Mouse (Mus musculus) B cell, adult 67 days (primary cell): ENCODE results near the gene Ccdc8. TPM values are rescaled to one million over a fixed set of nuclear protein-coding genes. Genes with fewer than 3 reads are reported as not detected.

Source experiments
- total RNA-seq, 2 experiments: library from RNA; stranded (reverse); gene quantifications; 4 replicates each; pipeline ENCODE4 v1.2.4; 2023

The Ccdc8 gene
- total RNA-seq = not detected

DNA sequence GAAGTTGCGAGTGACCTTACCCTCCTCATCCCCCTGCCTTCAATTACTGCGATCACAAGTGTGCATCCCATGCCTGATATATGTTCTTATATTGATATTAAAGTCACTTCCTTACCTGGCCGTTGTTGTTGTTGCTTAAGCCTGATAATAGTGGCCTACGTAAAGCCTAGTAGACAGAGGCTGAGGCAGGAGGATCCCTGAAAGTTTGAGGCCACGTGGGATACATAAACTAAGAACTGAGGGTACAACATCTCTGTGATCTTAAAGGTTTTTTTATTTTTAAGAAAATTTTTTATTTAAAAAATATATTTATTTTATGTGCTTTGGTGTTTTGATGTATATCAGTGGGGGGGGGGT lies at the start of gene Ccdc8:
Gene Ccdc8 (plus strand): TSS at position 258 of the 357 bp plus-strand sequence.

DNA sequence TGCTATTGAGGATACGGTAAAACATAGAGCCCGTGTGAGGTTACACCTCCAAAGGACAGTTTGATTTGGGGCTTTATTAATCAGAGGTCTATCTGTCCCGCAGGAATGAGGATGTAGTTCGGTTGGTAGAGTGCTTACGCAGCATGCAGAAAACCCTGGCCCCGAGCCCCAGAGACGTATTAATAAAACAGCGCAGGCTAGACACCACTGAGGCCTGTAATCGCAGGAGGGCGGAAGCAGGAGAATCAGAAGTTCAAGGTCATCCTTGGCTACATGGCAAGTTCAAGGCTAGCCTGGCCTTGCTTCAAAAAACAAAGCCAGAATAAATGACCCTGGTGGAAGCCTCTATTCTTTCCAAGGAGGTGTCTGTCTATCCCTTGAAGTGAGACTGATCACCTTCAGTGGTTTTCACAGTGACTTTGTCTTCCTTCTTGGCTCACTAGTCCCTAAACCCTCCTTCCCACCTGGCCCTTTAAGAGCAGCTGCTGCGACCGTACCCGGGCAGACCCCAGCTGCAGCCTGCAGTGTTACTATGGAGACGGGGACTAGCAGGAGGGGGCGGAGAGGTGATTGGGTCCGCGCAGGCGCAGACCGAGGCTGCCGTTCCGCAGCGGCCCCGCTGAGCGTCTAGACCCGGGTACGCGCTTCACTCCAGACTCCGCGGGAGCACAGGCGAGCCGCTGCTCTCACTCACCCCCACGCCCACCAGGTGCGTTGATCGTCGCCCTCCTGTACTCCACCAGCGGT lies 48.3 kb upstream of the Ccdc8 start, which contains the start of gene Pnmal2:
Gene Pnmal2 (plus strand): TSS at position 622 of the 747 bp plus-strand sequence.

DNA sequence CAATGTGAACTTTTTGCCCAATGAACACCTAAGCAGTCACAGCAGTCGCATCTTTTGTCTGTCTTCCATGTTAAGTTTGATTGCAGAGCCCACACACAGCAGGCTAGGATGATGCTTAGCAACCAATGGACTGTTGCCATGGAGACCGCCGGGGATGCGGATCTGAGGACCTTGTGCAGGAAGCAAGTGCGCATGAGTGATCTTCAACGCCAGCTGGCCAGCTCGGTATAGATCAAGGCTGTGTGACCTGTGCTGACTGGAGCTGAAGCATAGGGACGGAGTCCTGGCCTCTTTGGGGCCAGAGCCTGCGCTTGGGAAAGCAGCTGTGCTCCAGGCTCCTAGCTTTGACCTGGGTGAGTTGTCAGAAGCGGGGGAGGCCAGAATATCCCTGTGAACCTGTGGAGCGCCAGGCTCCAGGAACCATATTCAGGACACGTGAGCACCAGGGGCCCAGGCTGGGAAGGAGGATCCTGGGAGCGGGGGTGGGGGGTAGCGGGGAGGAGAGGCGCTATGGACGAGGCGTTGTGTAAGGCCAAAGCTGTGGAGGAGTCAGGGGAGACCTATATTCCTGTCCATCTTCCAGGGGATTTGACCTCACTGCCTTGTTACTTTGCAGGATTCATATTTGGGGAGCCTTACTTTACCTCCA lies 32.8 kb upstream of the Ccdc8 start, which contains the start of gene Pnmal1:
Gene Pnmal1 (plus strand): TSS at position 141 of the 649 bp plus-strand sequence.

DNA sequence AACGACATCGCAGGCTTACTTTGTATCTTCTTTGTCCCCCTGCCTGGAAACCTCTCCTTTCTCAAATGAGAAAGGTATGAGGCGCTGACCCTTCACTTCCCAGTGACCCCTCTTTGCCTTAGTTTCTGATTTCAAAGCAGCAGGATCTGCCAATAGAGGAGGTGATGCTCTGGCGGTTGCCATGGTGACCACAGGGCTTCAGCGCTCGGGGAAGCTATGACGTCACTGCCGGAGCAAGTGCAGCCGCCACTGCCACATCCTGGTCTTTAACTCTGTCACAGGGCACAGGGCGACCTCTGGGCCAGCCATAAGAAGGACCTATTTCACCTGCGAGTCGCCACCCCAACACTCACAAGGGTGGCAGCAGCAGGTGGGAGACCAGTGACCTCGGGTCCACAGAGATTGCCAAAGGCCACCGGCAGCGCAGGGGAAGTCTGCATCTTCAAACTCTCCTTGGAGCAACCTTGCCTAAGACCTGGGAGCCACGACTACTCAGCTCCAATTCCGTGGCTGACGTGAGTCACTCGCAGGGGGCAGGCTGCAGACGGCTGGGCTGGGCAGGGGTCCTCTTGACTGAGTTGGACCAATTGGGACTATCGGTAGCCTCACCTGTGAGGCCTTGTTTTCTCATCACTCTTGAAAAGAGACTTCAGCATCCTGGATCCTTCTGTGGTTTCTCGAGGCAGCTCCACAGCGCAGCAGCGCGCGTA lies 9.5 kb upstream of the Ccdc8 start, which contains the start of gene Gm42372:
Gene Gm42372 (plus strand): TSS at position 228 of the 710 bp plus-strand sequence.

DNA sequence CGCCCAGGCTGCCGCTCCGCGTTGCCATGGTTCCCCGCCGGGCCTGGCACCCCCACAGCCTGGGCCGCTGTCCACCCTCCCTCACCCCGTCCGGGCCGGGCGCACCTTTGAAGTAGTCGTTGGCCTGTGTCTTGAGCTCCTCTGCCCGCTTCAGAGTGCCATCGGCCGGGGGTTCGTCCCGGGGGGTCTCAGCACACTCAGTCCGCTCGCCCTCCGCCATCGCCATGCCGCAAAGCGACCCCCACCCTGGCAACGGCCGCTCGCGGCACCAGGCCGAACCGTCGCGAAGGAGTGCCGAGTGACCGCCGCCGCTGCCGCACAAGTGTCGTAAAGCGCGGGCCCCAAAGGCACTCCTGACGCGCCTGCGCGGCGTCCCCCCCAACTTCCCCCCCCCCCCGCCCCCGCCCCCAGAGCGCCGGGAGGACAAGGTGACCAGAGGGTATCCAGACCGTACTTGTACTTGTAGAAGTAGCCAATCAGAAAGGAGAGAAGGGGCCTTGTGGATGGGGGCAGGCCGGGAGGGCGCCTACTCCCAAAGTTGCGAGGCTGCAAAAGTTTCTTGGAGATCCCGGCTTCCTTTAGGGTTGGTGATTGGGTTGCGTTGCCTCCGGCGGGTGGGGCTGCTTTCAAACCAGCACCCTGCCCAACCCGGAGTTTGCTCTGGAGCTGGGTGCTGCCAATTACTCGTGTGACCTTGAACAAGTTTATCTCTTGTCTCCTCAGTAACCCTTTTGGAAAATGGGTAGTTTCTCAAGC lies 35.3 kb downstream of the Ccdc8 start, which contains the start of gene Ppp5c:
Gene Ppp5c (minus strand): TSS at position 337 of the 756 bp plus-strand sequence.

Other genes with a start within 250 kb of the Ccdc8 start
- gene Slc1a5, start 211.4 kb upstream of the Ccdc8 start, total RNA-seq = 100 to 1,000 TPM; 185 to 202 TPM
- gene Strn4, start 176.8 kb upstream of the Ccdc8 start, total RNA-seq = 100 to 1,000 TPM; 139 to 176 TPM
- gene Fkrp, start 176.0 kb upstream of the Ccdc8 start, total RNA-seq = 10 to 100 TPM; 26.3 to 29.3 TPM
- 100 to 1,000 TPM; 277 to 288 TPM for gene Prkd2, start 149.8 kb upstream of the Ccdc8 start, total RNA-seq
- gene Dact3, start 117.4 kb upstream of the Ccdc8 start, total RNA-seq = under 1 TPM; 0.23 to 0.59 TPM
- gene Gng8, start 100.9 kb upstream of the Ccdc8 start, total RNA-seq = not detected
- not detected for gene Ptgir, start 86.2 kb upstream of the Ccdc8 start, total RNA-seq
- gene Calm3, start 68.6 kb upstream of the Ccdc8 start, total RNA-seq = 100 to 1,000 TPM; 125 to 130 TPM
- gene Pnmal2, start 48.0 kb upstream of the Ccdc8 start, total RNA-seq = not detected
- not detected for gene Pnmal1, start 33.0 kb upstream of the Ccdc8 start, total RNA-seq
- gene Gm42372, start 9.6 kb upstream of the Ccdc8 start, total RNA-seq = under 1 TPM; 0.18 to 0.29 TPM
- 100 to 1,000 TPM; 164 to 166 TPM for gene Ppp5c, start 35.2 kb downstream of the Ccdc8 start, total RNA-seq
- 1 to 10 TPM; 1.9 to 2.0 TPM for gene Hif3a, start 69.7 kb downstream of the Ccdc8 start, total RNA-seq
- under 1 TPM in 1 of 2 experiments, not detected in 1; 0.12 TPM for gene Psg16, start 81.3 kb downstream of the Ccdc8 start, total RNA-seq
- gene Ceacam3, start 157.6 kb downstream of the Ccdc8 start, total RNA-seq = not detected
- gene Psg29, start 210.8 kb downstream of the Ccdc8 start, total RNA-seq = not detected